Mouse (Mus musculus) gastrocnemius, adult 18-20 months (tissue): ENCODE results near the gene Msl1. TPM values are rescaled to one million over a fixed set of nuclear protein-coding genes. Genes with fewer than 3 reads are reported as not detected.

ENCODE experiments used
- DNase-seq: peaks from one replicate; pipeline ENCODE4 v3.0.0; 2021; ENCODE audit warnings: low spot score
- total RNA-seq, 2 experiments: library from RNA; stranded (reverse); gene quantifications; 2 replicates each; pipeline ENCODE4 v1.2.3; 2021

Gene Msl1
- total RNA-seq, 2 experiments from 2014 or later = 50.5 to 56.4 TPM

DNA sequence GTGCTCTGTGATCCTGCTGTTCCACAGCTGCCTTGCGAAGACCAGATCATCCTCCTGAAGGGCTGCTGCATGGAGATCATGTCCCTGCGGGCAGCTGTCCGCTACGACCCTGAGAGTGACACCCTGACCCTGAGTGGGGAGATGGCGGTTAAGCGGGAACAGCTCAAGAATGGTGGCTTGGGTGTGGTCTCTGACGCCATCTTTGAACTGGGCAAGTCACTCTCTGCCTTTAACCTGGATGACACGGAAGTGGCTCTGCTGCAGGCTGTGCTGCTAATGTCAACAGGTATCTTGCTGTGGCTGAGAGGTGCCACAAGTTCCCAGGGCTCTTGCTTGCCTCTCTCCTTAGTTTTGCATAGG lies 31.8 kb upstream of the Msl1 start:
- no peak for DNase-seq

DNA sequence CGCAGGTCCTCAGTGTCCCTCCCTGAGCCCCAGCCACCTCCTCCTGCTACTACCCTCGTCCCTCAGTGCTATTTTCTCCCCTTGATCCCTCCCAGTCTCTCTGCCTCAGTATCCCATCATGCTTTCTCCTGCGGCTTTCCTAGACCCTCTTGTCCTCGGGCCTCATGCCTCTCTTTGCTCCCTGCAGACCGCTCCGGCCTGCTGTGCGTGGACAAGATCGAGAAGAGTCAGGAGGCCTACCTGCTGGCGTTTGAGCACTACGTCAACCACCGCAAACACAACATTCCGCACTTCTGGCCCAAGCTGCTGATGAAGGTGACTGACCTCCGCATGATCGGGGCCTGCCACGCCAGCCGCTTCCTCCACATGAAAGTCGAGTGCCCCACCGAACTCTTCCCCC lies 31.2 kb upstream of the Msl1 start:
- peak; percentile 7 for DNase-seq

DNA sequence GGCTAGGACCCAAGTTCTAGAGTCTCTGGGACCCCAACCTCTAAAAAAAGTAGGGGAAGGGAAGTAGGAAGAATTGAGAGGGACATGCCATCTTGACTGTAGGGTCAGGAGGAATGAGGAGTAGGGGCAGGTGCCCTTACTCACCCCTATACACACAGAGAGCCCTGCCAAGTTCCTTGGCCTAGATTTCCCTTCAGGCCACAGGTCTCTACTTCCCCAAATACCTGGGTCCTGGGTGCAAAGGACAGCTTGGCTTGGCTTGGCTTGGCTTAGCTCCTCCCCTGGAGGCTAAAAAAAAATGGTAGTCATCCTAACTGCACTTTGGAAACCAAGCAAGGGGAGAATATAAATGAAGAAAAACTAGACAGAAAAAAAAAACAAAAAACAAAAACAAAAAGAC lies 30.6 kb upstream of the Msl1 start:
- DNase-seq = no peak

DNA sequence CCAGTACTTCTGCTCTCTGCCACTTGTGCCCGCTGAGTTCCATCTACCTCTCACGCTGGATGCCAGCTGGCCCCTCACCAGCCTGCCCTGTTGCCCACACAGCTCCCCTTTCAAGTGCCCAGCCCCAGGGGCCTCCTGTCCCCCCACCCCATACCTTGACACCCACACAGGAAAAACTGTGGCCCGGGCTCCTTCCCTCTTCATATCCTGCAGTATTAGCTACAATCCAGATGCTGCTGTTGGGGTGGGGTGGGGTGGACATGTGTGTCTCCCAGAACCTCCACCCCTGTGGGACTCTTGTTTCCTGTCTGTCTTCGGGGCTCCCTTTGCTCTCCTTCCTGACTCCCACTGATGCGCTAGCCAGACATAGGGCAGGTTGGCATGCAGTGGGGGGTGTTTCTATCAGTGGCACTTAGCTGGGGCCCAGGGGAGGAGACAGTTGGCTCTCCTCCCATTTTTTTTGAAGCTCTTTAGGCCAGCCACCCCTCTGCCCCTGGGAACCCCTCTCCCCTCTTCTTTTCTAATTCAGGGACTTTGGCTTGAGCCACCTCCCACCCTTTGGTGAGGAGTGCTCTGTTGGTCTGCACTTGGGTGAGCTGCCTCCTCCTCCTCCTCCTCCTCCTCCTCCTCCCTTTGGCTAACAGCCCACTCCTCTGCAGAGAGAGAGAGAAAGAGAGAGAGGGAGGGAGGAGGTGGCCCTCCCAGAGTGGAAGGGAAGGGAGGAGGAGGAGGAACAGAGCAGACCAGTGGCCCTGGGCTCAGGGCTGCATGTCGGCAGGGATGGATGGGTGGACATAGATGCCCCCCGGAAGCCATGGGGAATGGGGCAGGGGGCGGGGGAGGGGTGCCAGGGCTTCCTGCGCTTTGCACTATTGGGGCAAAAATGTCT lies 29.7 kb upstream of the Msl1 start:
- peak; percentile 62 for DNase-seq

DNA sequence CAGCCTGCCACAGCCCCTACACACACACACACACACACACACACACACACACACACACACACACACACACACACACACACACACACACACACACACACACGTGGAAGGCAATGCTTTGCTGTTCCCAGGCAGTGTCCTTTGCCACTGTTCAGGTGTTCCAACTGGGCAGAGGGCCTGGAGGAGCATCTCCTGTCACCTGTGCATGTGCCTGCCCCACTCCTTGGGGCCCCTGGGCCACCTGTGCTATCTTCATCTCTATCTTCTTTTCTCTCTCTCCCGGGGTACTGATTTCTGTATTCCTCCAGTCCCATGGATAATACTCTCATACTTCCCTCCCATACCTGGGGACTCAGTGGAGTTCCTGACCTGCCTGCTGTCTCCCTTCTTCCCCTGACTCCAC lies 29.0 kb upstream of the Msl1 start:
- DNase-seq = peak; percentile 23

DNA sequence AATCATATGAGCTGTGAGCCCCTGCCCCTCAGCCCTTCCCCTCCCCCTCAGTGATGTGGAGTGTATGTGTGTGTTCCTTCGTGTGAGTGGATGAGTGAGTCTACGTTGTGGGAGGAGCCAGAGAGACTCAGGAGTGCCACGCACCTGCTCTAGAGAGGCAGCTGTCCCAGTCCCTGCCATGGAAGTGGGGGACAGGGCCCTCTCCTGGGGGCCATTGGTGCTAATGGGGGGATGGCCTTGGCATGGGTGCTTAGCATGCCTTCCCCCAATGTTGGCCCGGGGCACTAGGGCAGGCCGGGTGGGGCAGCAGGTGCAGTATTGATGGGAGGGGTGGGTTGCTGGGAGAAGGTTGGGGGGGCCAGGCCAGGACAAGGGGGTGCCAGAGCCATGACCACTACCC lies 28.5 kb upstream of the Msl1 start:
- peak; percentile 21 for DNase-seq

DNA sequence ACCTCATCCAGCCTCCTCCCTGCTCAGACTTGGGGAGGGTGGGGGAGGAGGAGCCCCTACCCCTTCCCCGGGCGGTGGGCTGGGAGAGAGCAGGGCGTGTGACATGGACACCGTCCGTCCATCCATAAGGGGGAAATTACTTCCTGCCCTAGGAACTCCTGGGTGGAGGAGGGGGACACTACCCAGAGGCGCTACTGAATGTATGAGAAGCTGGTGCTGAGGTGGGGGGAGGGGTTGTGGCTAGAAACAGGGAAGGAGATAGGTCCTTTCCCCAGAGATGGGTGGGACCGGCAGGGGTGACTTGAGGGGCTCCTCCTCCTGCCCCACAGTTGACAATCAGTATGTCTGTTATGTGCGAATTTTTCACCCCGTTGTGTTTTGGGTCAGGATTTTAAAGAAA lies 28.0 kb upstream of the Msl1 start:
- DNase-seq = peak; percentile 58

DNA sequence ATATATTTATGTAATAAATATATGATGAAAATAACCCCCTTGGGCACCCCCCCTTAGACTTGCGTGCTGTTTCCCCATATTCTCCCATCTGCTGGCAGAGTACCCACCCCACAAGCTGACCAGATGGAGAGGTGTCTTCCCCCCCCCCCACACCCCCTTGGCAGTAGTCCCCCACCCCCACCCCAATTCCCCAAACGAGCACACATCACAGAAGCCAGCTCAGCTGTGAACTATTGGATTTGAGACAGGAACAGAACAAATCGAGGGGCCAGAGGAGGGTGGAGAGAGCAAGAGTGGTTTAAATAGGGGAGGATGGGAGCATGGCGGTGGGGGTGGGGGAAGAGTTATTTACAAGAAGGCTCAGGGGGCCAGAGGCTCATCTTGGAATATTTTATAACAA lies 27.6 kb upstream of the Msl1 start:
- DNase-seq = no peak

DNA sequence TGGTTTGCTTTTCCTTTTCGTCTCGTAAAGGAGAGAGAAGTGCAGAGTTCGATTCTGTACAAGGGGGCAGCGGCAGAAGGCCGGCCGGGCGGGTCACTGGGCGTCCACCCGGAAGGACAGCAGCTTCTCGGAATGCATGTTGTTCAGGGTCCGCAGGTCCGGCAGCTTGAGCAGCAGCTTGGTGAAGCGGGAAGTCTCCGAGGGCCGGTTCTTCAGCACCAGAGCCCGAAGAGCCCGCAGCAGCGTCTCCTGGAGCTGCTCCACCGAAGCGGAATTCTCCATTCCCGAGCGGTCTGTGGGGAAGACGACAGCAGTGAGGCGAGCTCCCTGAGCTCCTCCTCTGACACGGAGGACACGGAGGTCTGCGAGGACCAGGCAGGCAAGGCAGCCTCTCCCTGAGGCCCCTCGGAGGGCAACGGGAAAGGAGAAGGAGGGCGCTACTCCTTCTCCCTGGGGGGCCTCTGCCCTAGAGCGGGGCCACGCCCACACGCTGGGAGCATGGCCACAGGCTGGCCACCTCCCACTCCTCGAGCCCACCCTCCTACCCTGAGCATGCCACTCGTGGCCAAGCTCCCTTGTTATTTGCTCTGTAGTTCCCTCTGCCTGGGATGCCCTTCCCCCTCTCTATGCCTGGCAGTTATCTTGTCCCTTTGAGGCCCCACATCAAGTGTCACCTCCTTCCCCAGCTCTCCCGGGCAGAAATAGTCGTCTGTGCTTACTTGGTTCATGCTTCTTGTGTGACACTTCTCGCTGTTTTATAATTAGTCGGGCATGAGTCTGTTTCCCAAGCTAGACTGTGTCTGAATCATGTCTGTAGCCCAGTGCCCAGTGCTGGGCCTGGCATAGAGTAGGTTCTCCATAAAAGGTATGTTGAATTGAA lies 26.9 kb upstream of the Msl1 start:
- DNase-seq = peak; percentile 73

DNA sequence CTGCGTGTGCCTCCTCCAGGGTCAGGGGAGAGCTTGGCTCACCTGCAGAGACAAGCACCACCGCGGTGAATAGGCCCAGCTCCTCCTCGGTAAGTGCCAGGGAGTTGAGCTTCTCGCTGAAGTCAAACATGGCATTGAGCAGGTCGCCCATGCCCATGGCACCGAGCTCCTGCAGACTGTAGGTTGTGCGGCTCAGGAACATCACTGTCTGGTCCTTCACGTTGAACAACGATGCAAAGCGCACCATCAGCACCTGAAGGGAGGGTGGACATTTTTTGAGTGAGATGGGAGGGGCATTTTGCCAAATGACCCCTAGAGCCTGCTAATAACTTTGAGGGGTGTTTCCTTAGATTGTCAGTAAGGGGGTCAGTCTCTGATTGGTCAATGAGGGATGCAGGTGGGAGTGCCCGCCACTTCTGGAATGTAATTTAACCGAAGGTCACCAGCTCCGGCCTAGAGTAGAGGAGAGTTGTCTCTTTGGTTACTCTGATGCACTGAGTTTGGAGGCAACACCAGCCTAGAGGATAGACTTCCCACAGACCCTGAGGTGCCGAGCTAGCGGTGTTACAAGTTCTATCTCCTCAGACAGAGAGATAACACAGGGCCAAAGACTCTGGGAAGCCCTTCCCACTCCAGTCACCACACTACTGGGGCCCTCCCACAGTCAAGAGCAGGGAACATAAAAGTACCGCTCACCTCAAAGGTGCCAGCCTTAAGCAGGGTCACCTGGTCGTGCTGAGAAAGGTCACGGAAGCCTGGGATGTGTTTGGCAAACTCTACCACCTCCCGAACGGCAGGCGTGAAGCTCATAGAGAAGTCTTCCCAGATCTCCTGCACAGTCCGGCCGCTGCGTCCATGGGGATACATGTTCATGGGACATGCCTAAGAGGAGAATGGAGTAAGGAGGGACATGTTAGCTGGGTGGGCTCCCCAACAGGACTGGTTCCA lies 26.0 kb upstream of the Msl1 start:
- DNase-seq = peak; percentile 32

DNA sequence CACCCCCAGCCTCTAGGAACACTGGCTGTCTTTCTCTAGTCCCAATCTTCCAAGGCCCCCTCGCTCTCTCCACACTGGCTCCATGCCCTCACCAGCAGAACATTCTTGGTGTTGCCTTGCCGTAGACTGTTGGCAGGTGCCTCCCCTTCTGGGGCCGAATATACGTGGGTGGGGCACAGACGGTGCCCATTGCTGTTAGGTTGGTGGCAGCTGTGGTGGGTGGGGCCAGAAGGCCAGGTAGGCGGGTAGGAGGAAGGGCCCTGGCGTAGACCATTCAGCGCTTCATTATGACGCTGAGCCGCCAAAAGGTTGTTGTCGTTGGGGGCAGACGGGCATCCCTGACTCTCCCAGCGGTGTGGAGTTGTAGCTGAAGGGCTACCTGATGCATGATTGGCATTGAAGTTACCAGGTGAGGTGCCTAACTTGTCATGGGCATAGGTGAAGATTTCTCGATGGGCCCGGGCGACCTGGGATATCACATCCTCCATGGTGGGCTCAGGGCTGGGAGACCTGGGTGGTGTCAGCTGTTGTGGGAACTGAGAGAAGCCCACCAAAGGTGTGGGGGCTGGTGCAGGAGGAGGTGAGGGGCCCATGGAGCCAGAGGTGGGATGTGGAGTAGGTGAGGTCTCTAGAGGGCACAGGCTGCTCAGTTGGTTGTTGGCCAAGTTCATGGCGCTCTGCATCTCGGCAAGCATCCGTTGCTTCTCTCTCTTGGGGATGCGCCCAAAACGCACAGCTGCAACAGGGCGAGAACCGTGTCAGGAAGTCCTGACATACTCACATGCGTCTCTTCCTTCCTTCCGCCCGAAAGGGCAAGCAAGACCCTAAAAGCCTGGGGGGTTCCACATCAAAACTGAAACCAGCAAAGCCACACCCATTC lies 25.0 kb upstream of the Msl1 start:
- DNase-seq = peak; percentile 38

DNA sequence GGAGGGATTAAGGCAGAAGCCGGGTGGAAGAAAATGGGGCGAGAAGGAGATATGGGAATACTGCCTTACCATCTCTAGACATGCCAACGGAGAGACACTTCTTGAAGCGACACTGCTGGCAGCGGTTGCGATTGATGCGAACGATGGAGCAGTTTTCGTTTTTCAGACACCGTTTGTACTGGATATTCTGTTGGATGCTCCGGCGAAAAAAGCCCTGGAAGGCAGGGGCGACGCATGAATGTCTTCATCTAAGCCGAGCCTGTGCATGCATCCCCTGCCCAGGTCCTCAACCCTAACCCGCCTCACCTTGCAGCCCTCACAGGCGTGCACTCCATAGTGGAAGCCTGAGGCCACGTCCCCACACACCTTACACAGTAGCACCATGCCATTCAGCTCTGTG lies 24.2 kb upstream of the Msl1 start:
- DNase-seq = no peak

DNA sequence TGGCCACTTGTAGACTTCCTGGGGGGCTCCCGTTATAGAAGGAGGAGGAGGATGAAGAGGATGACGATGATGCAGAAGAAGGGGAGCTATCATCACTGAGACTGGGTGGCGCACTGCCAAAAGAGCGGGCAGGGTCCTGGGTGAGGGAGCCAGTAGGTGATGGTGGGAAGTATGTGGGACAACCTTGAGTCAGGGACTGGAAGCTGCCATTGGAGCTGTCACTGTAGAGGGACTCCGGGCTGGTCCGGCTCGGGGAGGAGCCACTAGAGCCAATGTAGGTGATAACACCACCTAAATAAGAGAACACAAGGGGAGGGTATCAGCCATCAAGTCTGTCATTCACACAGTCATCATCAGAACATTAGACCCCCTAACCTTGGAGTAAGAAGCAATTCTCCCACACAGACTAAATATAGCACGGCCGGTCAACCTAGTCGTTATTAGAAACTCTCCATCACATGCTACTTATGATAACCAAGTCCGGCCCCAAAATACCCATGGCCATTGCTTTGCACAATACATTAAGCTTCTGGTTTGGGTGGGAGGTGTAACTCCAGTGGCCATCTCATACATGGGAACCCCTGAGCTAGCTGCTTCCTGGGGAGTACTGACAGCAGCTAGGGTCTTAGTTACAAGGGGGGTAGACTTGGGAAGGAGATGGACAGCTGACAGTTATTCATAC lies 23.3 kb upstream of the Msl1 start:
- peak; percentile 49 for DNase-seq

DNA sequence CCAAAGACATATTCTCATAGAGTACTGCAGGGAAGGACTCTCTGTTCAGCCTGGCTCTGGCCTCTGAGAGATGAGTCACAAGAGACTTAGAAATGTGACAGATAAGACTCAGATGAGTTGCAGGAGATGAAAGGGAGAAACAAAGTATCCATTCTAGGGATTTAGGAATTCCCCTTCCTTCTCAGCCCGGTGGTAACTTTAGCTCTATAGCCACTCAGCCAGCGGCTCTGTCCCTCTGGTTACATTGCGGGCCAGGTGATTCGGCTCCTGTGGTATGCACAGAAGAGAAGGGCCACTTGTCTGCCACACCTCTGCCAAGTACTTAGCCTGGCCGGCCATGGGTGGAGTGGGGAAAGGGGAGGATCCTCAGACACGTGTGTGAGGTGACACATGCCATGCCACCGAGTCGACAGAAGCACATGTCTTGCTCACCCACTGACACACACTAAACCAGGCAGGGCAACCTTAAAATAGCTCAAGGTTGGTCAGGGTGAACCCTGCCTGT lies 22.6 kb upstream of the Msl1 start:
- DNase-seq = peak; percentile 93

DNA sequence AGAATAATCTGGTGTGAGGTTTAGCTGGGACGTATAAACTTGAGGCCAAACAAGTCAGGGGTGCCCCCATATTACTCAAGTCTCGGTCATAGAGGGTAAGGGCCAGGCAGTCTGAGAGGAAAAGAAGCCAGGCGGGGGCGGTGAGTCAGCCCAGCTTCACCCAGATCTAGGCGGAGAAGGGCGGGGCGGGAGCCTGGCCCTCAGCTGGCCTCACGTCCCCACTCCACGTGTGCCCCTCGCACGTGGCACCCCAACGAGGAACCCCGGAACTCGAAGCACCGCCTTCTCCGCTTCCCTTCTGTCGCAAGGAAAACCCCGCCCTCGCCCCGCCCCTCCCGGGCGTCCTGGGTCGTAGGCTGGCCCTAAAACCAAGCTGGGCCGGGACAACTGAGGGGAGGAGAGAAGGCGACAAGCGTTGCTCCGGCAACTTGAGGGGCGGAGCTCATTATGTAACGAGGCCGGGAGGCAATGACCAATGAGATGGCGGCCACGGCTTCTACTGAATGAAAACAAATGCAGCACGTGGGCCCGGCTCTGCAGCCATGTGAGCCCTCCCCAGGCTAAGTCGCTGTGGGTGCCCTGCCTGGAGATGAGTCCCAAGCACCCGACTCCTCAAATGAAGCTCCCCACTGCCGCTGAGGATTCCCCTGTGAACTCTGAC lies 21.6 kb upstream of the Msl1 start:
- peak; percentile 100 for DNase-seq

DNA sequence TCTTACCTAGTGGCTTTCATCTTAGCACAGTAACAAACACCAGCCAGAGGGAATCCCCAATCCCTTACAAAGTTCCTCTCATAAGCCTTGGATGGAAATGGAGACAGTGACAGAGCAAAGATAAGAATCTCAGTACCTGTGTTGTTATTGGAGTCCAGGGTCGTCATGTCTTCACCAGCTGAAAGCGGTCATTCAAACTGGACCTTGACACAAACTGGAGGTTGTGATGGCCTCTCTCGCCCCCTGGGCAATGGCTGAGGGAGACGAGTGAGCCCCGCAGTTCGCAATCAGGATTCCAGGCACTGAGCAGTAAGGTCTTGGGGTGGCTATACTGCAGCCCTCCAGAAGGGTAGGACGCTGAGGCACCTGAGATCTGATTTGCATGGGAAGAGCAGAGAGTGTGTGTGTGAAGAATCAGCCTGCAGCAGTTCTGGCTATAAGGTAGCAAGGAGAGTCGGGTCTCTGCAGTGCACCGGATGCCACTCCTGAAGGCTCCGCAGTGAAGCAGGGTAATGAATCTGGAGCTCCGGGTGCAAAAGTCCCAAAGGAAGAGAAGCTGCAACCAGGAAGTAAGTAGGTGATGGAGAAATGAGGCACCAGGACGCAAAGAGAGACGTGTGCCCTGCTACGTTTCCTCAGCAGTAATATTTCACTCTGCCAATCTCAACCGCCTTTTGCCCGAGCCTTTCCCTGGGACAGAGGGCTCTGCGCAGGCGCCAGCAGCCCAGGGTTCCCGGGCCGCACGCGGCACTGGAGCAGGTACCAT lies 20.6 kb upstream of the Msl1 start, which contains the start of gene Nr1d1:
Gene Nr1d1, minus strand, starts transcription at position 752 of the 766 bp plus-strand sequence.
- DNase-seq = no peak

DNA sequence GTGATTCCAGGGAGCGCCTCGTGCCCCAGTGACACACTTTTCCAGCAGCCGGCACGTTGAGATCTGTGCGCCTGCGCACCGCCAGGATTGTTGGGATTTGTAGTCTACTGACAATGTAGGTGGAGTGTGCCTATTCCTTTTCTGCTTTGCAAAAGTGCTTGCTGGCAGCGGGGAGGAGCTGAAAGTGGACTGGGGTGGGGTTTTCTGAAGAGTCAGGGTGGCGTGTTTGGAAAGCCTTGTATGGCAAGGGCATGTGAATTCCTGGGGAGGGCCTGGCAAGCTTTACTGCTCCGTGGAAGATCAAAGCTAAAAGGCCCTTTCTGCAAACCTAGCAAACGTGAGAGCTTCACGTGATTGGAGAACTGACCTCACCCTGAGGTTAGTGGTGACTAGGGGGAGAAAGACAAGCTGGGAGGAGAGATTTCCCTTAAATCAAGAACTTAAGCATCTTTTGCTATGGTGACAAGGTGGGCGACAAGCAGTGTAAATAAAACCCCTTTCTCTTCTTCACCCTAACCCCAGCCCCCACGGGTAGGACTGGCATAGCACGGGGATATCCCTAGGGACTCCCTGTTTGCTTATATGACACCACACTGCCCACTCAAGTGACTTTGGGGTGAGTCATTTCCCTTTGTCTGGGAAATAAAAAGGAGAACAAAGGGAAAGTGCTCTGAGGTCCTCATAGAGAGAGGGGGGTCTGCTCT lies 19.8 kb upstream of the Msl1 start:
- peak; percentile 100 for DNase-seq
